Mouse (Mus musculus) CD4-positive, CD25-positive, alpha-beta regulatory T cell, adult 4 months (primary cell): ENCODE measurements around the gene Eva1c. TPM values are rescaled to one million over a fixed set of nuclear protein-coding genes. Genes with fewer than 3 reads are reported as not detected.
A peak's percentile ranks its signal among the peaks of the same experiment; 100 is the strongest.

Experiments
- ATAC-seq: one replicate; pipeline ENCODE4 v1.8.0; 2017
- polyA plus RNA-seq, 2 experiments: library from polyadenylated mRNA; unstranded; fragments of 100-300 nt; shearing (Covaris generic); gene quantifications; one replicate each; pipeline ENCODE4 v1.2.1; 2017

Eva1c gene
- polyA plus RNA-seq, 2 experiments from 2014 or later, result not detected

GRCm38 (mm10) chr16:90827498-90827897, 979 bp downstream of the Eva1c start:
- ATAC-seq, result no peak

GRCm38 (mm10) chr16:90829136-90829535, 2.6 kb downstream of the Eva1c start:
- ATAC-seq, result no peak

GRCm38 (mm10) chr16:90829894-90830685, 3.6 kb downstream of the Eva1c start:
- peak; percentile 85 for ATAC-seq

GRCm38 (mm10) chr16:90830686-90831439, 4.3 kb downstream of the Eva1c start:
- peak; percentile 25 for ATAC-seq

GRCm38 (mm10) chr16:90831676-90832075, 5.2 kb downstream of the Eva1c start:
- ATAC-seq, result no peak

GRCm38 (mm10) chr16:90832495-90832894, 6.0 kb downstream of the Eva1c start:
- no peak for ATAC-seq

GRCm38 (mm10) chr16:90833041-90833791, 6.7 kb downstream of the Eva1c start:
- ATAC-seq, result no peak

- no peak for ATAC-seq
These were observed 10.9 kb downstream of the Eva1c start for GRCm38 (mm10) chr16:90837431-90837830.

- ATAC-seq, result no peak
These were observed 15.6 kb downstream of the Eva1c start for GRCm38 (mm10) chr16:90842164-90842563.

GRCm38 (mm10) chr16:90845038-90845437, 18.5 kb downstream of the Eva1c start:
- no peak for ATAC-seq

GRCm38 (mm10) chr16:90845591-90845990, 19.1 kb downstream of the Eva1c start:
- ATAC-seq, result no peak

- no peak for ATAC-seq
These were observed 22.2 kb downstream of the Eva1c start for GRCm38 (mm10) chr16:90848697-90849096.

- no peak for ATAC-seq
These were observed 22.7 kb downstream of the Eva1c start for GRCm38 (mm10) chr16:90849262-90849661.

- ATAC-seq, result no peak
These were observed 24.4 kb downstream of the Eva1c start for GRCm38 (mm10) chr16:90850881-90851280.

GRCm38 (mm10) chr16:90851621-90852334, 25.3 kb downstream of the Eva1c start:
- no peak for ATAC-seq

GRCm38 (mm10) chr16:90856552-90857200, 30.2 kb downstream of the Eva1c start:
- ATAC-seq, result no peak

GRCm38 (mm10) chr16:90858206-90858605, 31.7 kb downstream of the Eva1c start:
- ATAC-seq, result no peak

GRCm38 (mm10) chr16:90863036-90863435, 36.5 kb downstream of the Eva1c start:
- no peak for ATAC-seq

GRCm38 (mm10) chr16:90863468-90864046, 37.0 kb downstream of the Eva1c start:
- ATAC-seq, result no peak

GRCm38 (mm10) chr16:90864693-90865092, 38.2 kb downstream of the Eva1c start:
- ATAC-seq, result no peak

- no peak for ATAC-seq
These were observed 39.1 kb downstream of the Eva1c start for GRCm38 (mm10) chr16:90865652-90866051.

GRCm38 (mm10) chr16:90868129-90868528, 41.6 kb downstream of the Eva1c start:
- ATAC-seq, result no peak
